Mouse (Mus musculus): ENCODE measurements around the gene Exosc6.
"Not testable (repeated sequence)": the region's sequence is repeated elsewhere in the genome, so short reads cannot be mapped to it uniquely, and the experiment has no call there.

Gene Exosc6

GRCm38 (mm10) chr8:111061688-111062071, 5.5 kb downstream of the Exosc6 start:
- peak; percentile 53 for DNase-seq (ENCODE audit: low read depth, low spot score)

- peak; percentile 93 for DNase-seq (ENCODE audit: low read depth, low spot score)
Measured at GRCm38 (mm10) chr8:111062072-111062757, 6.1 kb downstream of the Exosc6 start.

- DNase-seq (ENCODE audit: low read depth, low spot score) = no peak
Measured at GRCm38 (mm10) chr8:111062893-111063292, 6.8 kb downstream of the Exosc6 start.

GRCm38 (mm10) chr8:111066308-111066707, 10.2 kb downstream of the Exosc6 start:
- no peak for DNase-seq (ENCODE audit: low read depth, low spot score)

- peak; percentile 86 for DNase-seq (ENCODE audit: low read depth, low spot score)
Measured at GRCm38 (mm10) chr8:111067439-111067838, 11.3 kb downstream of the Exosc6 start.

GRCm38 (mm10) chr8:111068660-111069059, 12.5 kb downstream of the Exosc6 start:
- DNase-seq (ENCODE audit: low read depth, low spot score) = not testable (repeated sequence)

GRCm38 (mm10) chr8:111075926-111076325, 19.8 kb downstream of the Exosc6 start:
- no peak for DNase-seq (ENCODE audit: low read depth, low spot score)

- no peak for DNase-seq (ENCODE audit: low read depth, low spot score)
Measured at GRCm38 (mm10) chr8:111079461-111079860, 23.3 kb downstream of the Exosc6 start.

- peak; percentile 61 for DNase-seq (ENCODE audit: low read depth, low spot score)
Measured at GRCm38 (mm10) chr8:111079861-111080271, 23.7 kb downstream of the Exosc6 start.

- no peak for DNase-seq (ENCODE audit: low read depth, low spot score)
Measured at GRCm38 (mm10) chr8:111081580-111082258, 25.6 kb downstream of the Exosc6 start.

GRCm38 (mm10) chr8:111083936-111084335, 27.8 kb downstream of the Exosc6 start:
- DNase-seq (ENCODE audit: low read depth, low spot score) = not testable (repeated sequence)

- DNase-seq (ENCODE audit: low read depth, low spot score) = peak; percentile 80
Measured at GRCm38 (mm10) chr8:111090126-111090525, 34.0 kb downstream of the Exosc6 start.

GRCm38 (mm10) chr8:111091706-111092105, 35.6 kb downstream of the Exosc6 start:
- no peak for DNase-seq (ENCODE audit: low read depth, low spot score)

GRCm38 (mm10) chr8:111092326-111092725, 36.2 kb downstream of the Exosc6 start, which contains the start of gene Clec18a:
Gene Clec18a, minus strand, starts transcription at chr8:111092426.
- DNase-seq (ENCODE audit: low read depth, low spot score) = not testable (repeated sequence)

GRCm38 (mm10) chr8:111093865-111094718, 38.0 kb downstream of the Exosc6 start, which contains the start of gene Pdpr:
Gene Pdpr, plus strand, starts transcription at chr8:111094630.
- peak; percentile 95 for DNase-seq (ENCODE audit: low read depth, low spot score)

- peak; percentile 49 for DNase-seq (ENCODE audit: low read depth, low spot score)
Measured at GRCm38 (mm10) chr8:111094719-111095302, 38.7 kb downstream of the Exosc6 start.
